Mouse (Mus musculus): ENCODE results near the gene Mylpf.
A peak's percentile ranks its signal among the peaks of the same experiment; 100 is the strongest.

Gene Mylpf

DNA sequence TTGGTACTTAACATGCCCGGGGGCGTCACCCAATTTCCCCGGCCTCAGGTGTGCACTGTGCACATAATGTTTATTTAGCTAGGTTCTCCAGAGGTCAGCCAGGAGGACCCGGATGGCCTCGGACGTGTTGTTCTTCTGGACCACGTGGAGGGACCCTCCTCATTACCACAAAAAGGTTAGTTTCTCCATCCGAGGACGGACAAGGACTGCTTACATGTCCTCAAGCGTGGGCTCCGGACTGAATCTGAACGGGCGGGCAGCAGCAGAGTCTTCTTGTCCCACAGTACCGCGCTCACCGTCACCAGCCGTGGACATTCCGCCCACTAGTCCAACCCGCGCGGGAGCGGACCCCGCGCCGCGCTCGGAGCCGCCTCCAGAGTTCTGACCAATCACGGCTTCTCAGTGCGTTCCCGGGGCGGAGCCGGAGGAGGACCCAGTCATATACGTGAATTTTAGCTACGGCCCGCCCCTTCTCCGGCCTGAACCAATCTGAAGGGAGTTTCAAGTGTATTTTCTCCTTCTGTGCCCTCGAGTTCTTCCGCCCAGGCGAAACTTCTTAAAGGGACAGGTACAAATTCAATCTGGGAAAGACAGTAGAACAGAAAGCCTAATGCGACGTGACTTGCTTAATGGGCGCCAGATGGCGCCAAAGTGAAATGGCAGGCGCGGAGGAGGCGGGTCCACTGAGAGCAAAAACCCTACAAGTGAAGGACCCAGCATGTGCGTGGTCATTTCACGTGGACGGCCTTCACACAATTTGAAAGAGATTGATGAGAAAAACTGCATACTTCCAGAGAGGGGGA, 51.8 kb downstream of the Mylpf start, which contains the start of gene Dctpp1:
Gene Dctpp1 (minus strand): TSS at position 401 of the 803 bp plus-strand sequence.
- DNase-seq: peak; percentile 99

- DNase-seq: peak; percentile 35
Observed at GRCm38 (mm10) chr7:127262218-127262961, 53.7 kb downstream of the Mylpf start.

DNA sequence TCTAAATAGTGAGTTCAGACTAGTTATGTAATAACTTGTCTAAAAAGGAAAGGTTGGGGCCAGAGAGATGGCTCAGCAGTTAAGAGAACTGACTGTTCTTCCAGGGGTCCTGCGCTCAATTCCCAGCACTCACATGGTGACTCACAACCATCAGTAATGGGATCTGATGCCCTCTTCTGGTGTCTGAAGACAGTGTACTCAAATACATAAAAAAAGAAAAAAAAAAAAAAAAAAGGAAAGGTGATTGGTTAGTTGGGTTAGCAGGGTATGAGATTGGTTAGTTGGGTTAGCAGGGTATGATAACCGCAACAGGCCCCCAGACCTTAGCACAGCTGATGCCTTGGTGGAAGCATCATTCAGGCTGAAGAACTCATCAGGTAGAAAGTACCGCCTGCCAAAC, 54.8 kb downstream of the Mylpf start:
- peak; percentile 2 for DNase-seq
